Mouse (Mus musculus) embryonic stem cell, embryonic (primary cell): Measurements from ENCODE around the gene Mrps15.

ENCODE experiments used
- CTCF ChIA-PET, 4 experiments: fragments of 300-600 bp in 2 of 4; fragments of 350-600 bp in 2 of 4; sonication (Branson Sonifier 250); formaldehyde crosslinking; loops; one replicate each; lab custom pipeline; 2022; ENCODE audit warnings: inconsistent platforms in 2 of 4; lab: Charles Lee
- POLR2A ChIA-PET, 4 experiments: fragments of 300-600 bp in 2 of 4; fragments of 350-600 bp in 2 of 4; sonication (Branson Sonifier 250); formaldehyde crosslinking; loops; one replicate each; lab custom pipeline; 2022; ENCODE audit warnings: antibody characterized with exemption in 4 of 4, inconsistent platforms in 1 of 4; lab: Charles Lee

Gene Mrps15

GRCm38 (mm10) chr4:126096464-126097111, 49.9 kb downstream of the Mrps15 start, which contains the start of gene Lsm10:
Lsm10 (plus strand) TSS chr4:126096623.
- ChIA-PET CTCF (interaction anchor here (0.5 to 2.0 kb wide), 14 partner anchors 10 to 936 kb away, joined by 3 to 21 read pairs (median 4); partner anchors contain the start of gene Mrps15 (in 1 of the 4)), POLR2A (interaction anchor here in 3 of 4 experiments (0.6 to 2.2 kb wide), 35 partner anchors 9 to 1409 kb away, joined by 3 to 14 read pairs (median 4); partner anchors contain the start of genes Map7d1 (in 1 of the 3), Mrps15 (in 1 of the 3), Sh3d21 (in 1 of the 3) and Thrap3 (in 1 of the 3))

- ChIA-PET CTCF (interaction anchor here in 1 of 4 experiments (0.5 kb wide), 1 partner anchor 1358 kb away, joined by 10 read pairs; no protein-coding TSS in a partner anchor), POLR2A (no interaction called here)
Measured at GRCm38 (mm10) chr4:126097711-126098253, 51.1 kb downstream of the Mrps15 start.

- CTCF ChIA-PET = interaction anchor here (0.6 to 1.3 kb wide), 5 partner anchors 13 to 163 kb away, joined by 3 to 8 read pairs (median 4); partner anchors contain the start of gene Trappc3 (in 1 of the 4)
- POLR2A ChIA-PET = interaction anchor here in 2 of 4 experiments (0.5 to 2.0 kb wide), 7 partner anchors 11 to 679 kb away, joined by 3 to 6 read pairs (median 5); partner anchors contain the start of gene Mrps15 (in 1 of the 2)
Measured at GRCm38 (mm10) chr4:126099365-126099764, 52.6 kb downstream of the Mrps15 start.

- CTCF ChIA-PET = no interaction called here
Measured at GRCm38 (mm10) chr4:126100764-126101163, 54.0 kb downstream of the Mrps15 start.

GRCm38 (mm10) chr4:126102061-126102841, 55.5 kb downstream of the Mrps15 start:
- CTCF ChIA-PET = interaction anchor here in 3 of 4 experiments (0.5 to 3.0 kb wide), 8 partner anchors 9 to 759 kb away, joined by 3 to 20 read pairs (median 4); no protein-coding TSS in a partner anchor
- POLR2A ChIA-PET = interaction anchor here in 3 of 4 experiments (0.6 to 3.6 kb wide), 52 partner anchors 9 to 756 kb away, joined by 3 to 28 read pairs (median 4); partner anchors contain the start of genes Sh3d21 (in 3 of the 3), Eva1b (in 2 of the 3) and Mrps15 (in 1 of the 3)

More at GRCm38 (mm10) chr4:126100764-126101163, 54.0 kb downstream of the Mrps15 start:
- POLR2A ChIA-PET = interaction anchor here in 2 of 4 experiments (1.0 to 2.0 kb wide), 4 partner anchors 10 to 54 kb away, joined by 3 to 6 read pairs (median 5); partner anchors contain the start of gene Mrps15 (in 1 of the 2)

GRCm38 (mm10) chr4:126103057-126103581, 56.4 kb downstream of the Mrps15 start:
- POLR2A ChIA-PET = interaction anchor here in 3 of 4 experiments (0.6 to 3.6 kb wide), 53 partner anchors 8 to 557 kb away, joined by 3 to 28 read pairs (median 4); partner anchors contain the start of genes Sh3d21 (in 3 of the 3), Eva1b (in 2 of the 3) and Mrps15 (in 1 of the 3)
- CTCF ChIA-PET = interaction anchor here in 3 of 4 experiments (0.5 to 3.0 kb wide), 11 partner anchors 8 to 519 kb away, joined by 3 to 20 read pairs (median 4); partner anchors contain the start of gene Adprhl2 (in 1 of the 3)

GRCm38 (mm10) chr4:126103590-126104068, 56.9 kb downstream of the Mrps15 start, which contains the start of gene Stk40:
Stk40 (plus strand) TSS chr4:126103957.
- POLR2A ChIA-PET = interaction anchor here (0.6 to 3.6 kb wide), 46 partner anchors 8 to 1242 kb away, joined by 3 to 28 read pairs (median 4); partner anchors contain the start of genes Eva1b (in 2 of the 4) and Sh3d21 (in 2 of the 4)
- CTCF ChIA-PET = interaction anchor here in 2 of 4 experiments (0.6 to 3.0 kb wide), 8 partner anchors 8 to 218 kb away, joined by 3 to 20 read pairs (median 4); partner anchors contain the start of gene Adprhl2 (in 1 of the 2)

GRCm38 (mm10) chr4:126104261-126105075, 57.7 kb downstream of the Mrps15 start:
- ChIA-PET CTCF (interaction anchor here in 2 of 4 experiments (0.5 to 3.0 kb wide), 8 partner anchors 9 to 684 kb away, joined by 3 to 20 read pairs (median 4); partner anchors contain the start of gene Adprhl2 (in 1 of the 2)), POLR2A (interaction anchor here (0.6 to 3.6 kb wide), 20 partner anchors 8 to 1241 kb away, joined by 3 to 28 read pairs (median 4); partner anchors contain the start of genes Lsm10 (in 1 of the 4) and Sh3d21 (in 1 of the 4))
